Mouse (Mus musculus) T-helper 1 cell (primary cell): Measurements from ENCODE around the gene Dlgap3.

Source experiments
- in situ Hi-C: fragments of 300-600 bp; cut with MboI, MseI; formaldehyde crosslinking; loops from one replicate; pipeline ENCODE4 v1.15.1; 2025; ENCODE audit warnings: high pct_unique_total_duplicates

The Dlgap3 gene

GRCm38 (mm10) chr4:127214510-127214909 lies 45.5 kb downstream of the Dlgap3 start:
- in situ Hi-C loops, result no loop called here

GRCm38 (mm10) chr4:127215103-127215502 lies 46.1 kb downstream of the Dlgap3 start:
- in situ Hi-C loops, result no loop called here

GRCm38 (mm10) chr4:127215799-127216198 lies 46.8 kb downstream of the Dlgap3 start:
- in situ Hi-C loops, result no loop called here

- in situ Hi-C loops, result no loop called here
Measured at GRCm38 (mm10) chr4:127216251-127216651, 47.2 kb downstream of the Dlgap3 start.

- in situ Hi-C loops, result no loop called here
Measured at GRCm38 (mm10) chr4:127217048-127217447, 48.0 kb downstream of the Dlgap3 start.

GRCm38 (mm10) chr4:127223291-127223690 lies 54.3 kb downstream of the Dlgap3 start:
- in situ Hi-C loops, result no loop called here

GRCm38 (mm10) chr4:127223755-127224154 lies 54.8 kb downstream of the Dlgap3 start:
- in situ Hi-C loops, result no loop called here

GRCm38 (mm10) chr4:127224444-127225100 lies 55.6 kb downstream of the Dlgap3 start:
- in situ Hi-C loops, result no loop called here

- in situ Hi-C loops, result no loop called here
Measured at GRCm38 (mm10) chr4:127226067-127226466, 57.1 kb downstream of the Dlgap3 start.

GRCm38 (mm10) chr4:127227051-127227673 lies 58.2 kb downstream of the Dlgap3 start:
- in situ Hi-C loops, result no loop called here

- in situ Hi-C loops, result no loop called here
Measured at GRCm38 (mm10) chr4:127232028-127232427, 63.0 kb downstream of the Dlgap3 start.

GRCm38 (mm10) chr4:127232551-127232950 lies 63.5 kb downstream of the Dlgap3 start:
- in situ Hi-C loops, result no loop called here

- in situ Hi-C loops, result no loop called here
Measured at GRCm38 (mm10) chr4:127233416-127234125, 64.6 kb downstream of the Dlgap3 start.

- in situ Hi-C loops, result no loop called here
Measured at GRCm38 (mm10) chr4:127235742-127236487, 66.9 kb downstream of the Dlgap3 start.

- in situ Hi-C loops, result no loop called here
Measured at GRCm38 (mm10) chr4:127236631-127237030, 67.6 kb downstream of the Dlgap3 start.

- in situ Hi-C loops, result no loop called here
Measured at GRCm38 (mm10) chr4:127237271-127237670, 68.3 kb downstream of the Dlgap3 start.

GRCm38 (mm10) chr4:127242696-127243095 lies 73.7 kb downstream of the Dlgap3 start:
- in situ Hi-C loops, result loop anchor here (5.0 kb wide), 1 partner anchor 175 kb away; no protein-coding TSS in a partner anchor

GRCm38 (mm10) chr4:127243552-127243951 lies 74.5 kb downstream of the Dlgap3 start, which contains the start of gene Smim12:
TSS of gene Smim12 (plus strand) at chr4:127243784.
- in situ Hi-C loops, result loop anchor here (5.0 kb wide), 1 partner anchor 176 kb away; no protein-coding TSS in a partner anchor

GRCm38 (mm10) chr4:127243953-127244352 lies 74.9 kb downstream of the Dlgap3 start:
- in situ Hi-C loops, result loop anchor here (5.0 kb wide), 1 partner anchor 177 kb away; no protein-coding TSS in a partner anchor

- in situ Hi-C loops, result no loop called here
Measured at GRCm38 (mm10) chr4:127249701-127250349, 80.8 kb downstream of the Dlgap3 start.

- in situ Hi-C loops, result no loop called here
Measured at GRCm38 (mm10) chr4:127251963-127252585, 83.1 kb downstream of the Dlgap3 start.
